Mouse (Mus musculus) limb, embryonic 14.5 days (tissue): ENCODE data around the gene AI481877. TPM values are rescaled to one million over a fixed set of nuclear protein-coding genes. Genes with fewer than 3 reads are reported as not detected.
A peak's percentile ranks its signal among the peaks of the same experiment; 100 is the strongest.

Experiments used
- ATAC-seq: fragments of 200-750 bp; cut with Nextera tagmentation; 2 replicates; pipeline ENCODE4 v1.8.0; 2017; ENCODE audit warnings: low read depth, moderate number of reproducible peaks, moderate TSS enrichment; ENCODE audit not compliant: low FRiP score
- DNase-seq: peaks from one replicate; pipeline ENCODE4 v3.0.0-alpha.2; 2015; ENCODE audit warnings: low spot score
- H3K27ac ChIP-seq: fragments of 300-500 bp; sonication (generic); replicated peaks from 2 replicates; pipeline ENCODE4 v1.5.1; 2014; ENCODE audit warnings: low read depth, mild to moderate bottlenecking, low read length, moderate library complexity, mixed read lengths
- H3K27me3 ChIP-seq: fragments of 300-500 bp; sonication (generic); 2 replicates; pipeline ENCODE4 v1.6.1; 2014; ENCODE audit warnings: low read length, mixed read lengths; ENCODE audit not compliant: control insufficient read depth, insufficient read depth
- H3K36me3 ChIP-seq: fragments of 300-500 bp; sonication (generic); 2 replicates; pipeline ENCODE4 v1.6.1; 2014; ENCODE audit warnings: mild to moderate bottlenecking, low read length, moderate library complexity, mixed read lengths; ENCODE audit not compliant: control insufficient read depth, insufficient read depth
- H3K4me1 ChIP-seq: fragments of 300-500 bp; sonication (generic); 2 replicates; pipeline ENCODE4 v1.6.1; 2014; ENCODE audit warnings: antibody characterized with exemption, low read length, mixed read lengths; ENCODE audit not compliant: control insufficient read depth, insufficient read depth
- H3K4me2 ChIP-seq: fragments of 300-500 bp; sonication (generic); replicated peaks from 2 replicates; pipeline ENCODE4 v1.6.1; 2014; ENCODE audit warnings: low read depth, mild to moderate bottlenecking, low read length, moderate library complexity; ENCODE audit not compliant: severe bottlenecking
- H3K4me3 ChIP-seq: fragments of 300-500 bp; sonication (generic); replicated peaks from 2 replicates; pipeline ENCODE4 v1.5.1; 2014; ENCODE audit warnings: low read length
- H3K9ac ChIP-seq: fragments of 300-500 bp; sonication (generic); 2 replicates; pipeline ENCODE4 v1.6.1; 2014; ENCODE audit warnings: mild to moderate bottlenecking, low read depth, low read length, moderate library complexity; ENCODE audit not compliant: severe bottlenecking
- H3K9me3 ChIP-seq: fragments of 300-500 bp; sonication (generic); 2 replicates; pipeline ENCODE4 v1.6.1; 2016; ENCODE audit warnings: low read length; ENCODE audit not compliant: control insufficient read depth
- POLR2A ChIP-seq: fragments of 200-500 bp; IDR thresholded peaks from 2 replicates; pipeline ENCODE4 v1.8.0; 2012; ENCODE audit warnings: inconsistent platforms, mild to moderate bottlenecking, moderate library complexity, borderline replicate concordance; ENCODE audit not compliant: insufficient read depth, insufficient read length; ENCODE audit errors: extremely low read depth
- WGBS: fragments of 180-500 bp; shearing (Covaris S2); extraction: QIAGEN DNeasy Blood & Tissue Kit; methylation state at CpG from one replicate; pipeline ENCODE4 v1.1.7; 2014; 5-methylcytosine and 5-hydroxymethylcytosine counted together
- polyA plus RNA-seq, 2 experiments: library from polyadenylated mRNA; depleted of rRNA in 1 of 2; stranded (reverse) in 1 of 2; unstranded in 1 of 2; fragments of >200 nt; fragmentation: Nextera tagmentation in 1 of 2; extraction: Ambion mirVana in 1 of 2; gene quantifications; 2 replicates each; pipeline versions ENCODE4 v1.2.1 to v1.2.3; 2012 to 2014

Gene AI481877
- polyA plus RNA-seq, 2 experiments: not detected

DNA sequence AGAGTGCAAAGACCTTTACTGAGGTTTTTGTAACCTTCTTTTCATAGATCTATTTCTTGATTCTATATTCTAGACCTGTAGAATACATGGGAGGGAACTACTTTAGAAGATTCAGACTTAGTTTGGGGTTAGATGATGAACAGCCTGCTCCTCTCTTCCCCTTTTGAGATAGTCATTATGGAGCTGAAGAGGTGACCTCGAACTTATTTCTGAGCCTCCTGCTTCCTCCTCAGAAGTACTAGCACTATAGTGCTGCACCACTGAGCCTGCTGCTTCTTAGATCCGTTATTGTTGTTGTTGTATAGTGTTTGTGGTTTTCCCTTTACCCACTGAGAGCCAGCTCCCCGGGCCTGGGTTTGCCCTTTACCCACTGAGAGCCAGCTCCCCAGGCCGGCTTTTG is 129.1 kb downstream of the AI481877 start:
- Histone ChIP-seq H3K4me3 (no peak overlapping the region), H3K4me1 (peaks cover 17% of the 10 kb centered on the region), H3K27me3 (no peaks in the 10 kb centered on the region), H3K36me3 (no peaks in the 10 kb centered on the region; the same call in 1 of the 2 replicates), H3K9ac (no peak overlapping the region), H3K9me3 (no peaks in the 10 kb centered on the region), H3K4me2 (no peak overlapping the region), H3K27ac (no peak overlapping the region)
- ATAC-seq (no peak), DNase-seq (no peak)
- 79% methylated on average over 4 of the region's 4 CpGs for WGBS
- no peak for TF ChIP-seq POLR2A

DNA sequence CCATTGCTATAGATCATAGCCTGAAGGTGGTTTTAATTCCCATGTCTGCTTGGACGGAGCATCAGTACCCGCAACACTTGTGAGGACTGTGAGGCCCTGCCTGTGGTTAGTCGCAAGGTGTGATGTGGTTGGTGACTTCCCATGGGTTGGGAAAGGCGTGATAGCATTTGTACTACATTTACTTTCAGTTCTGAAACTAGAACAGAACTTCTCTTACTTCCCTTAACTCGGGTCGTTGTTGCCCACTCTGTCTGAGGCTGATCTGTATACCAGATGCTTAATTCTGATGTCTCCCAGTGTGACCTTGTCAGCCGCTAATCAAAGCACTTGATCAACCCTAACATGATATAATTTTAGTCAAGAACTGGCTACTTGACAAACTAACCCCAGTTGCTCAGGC is 129.6 kb downstream of the AI481877 start:
- DNase-seq (no peak), ATAC-seq (no peak)
- H3K4me1 ChIP-seq: peaks cover 19% of the 10 kb centered on the region
- no peak overlapping the region for H3K27ac ChIP-seq
- WGBS: 91% methylated on average over 7 of the region's 7 CpGs
- no peak overlapping the region for H3K9ac ChIP-seq
- H3K36me3 ChIP-seq: no peaks in the 10 kb centered on the region; the same call in 1 of the 2 replicates
- no peak overlapping the region for H3K4me2 ChIP-seq
- TF ChIP-seq POLR2A: no peak
- H3K9me3 ChIP-seq: no peaks in the 10 kb centered on the region
- H3K27me3 ChIP-seq: no peaks in the 10 kb centered on the region
- no peak overlapping the region for H3K4me3 ChIP-seq

DNA sequence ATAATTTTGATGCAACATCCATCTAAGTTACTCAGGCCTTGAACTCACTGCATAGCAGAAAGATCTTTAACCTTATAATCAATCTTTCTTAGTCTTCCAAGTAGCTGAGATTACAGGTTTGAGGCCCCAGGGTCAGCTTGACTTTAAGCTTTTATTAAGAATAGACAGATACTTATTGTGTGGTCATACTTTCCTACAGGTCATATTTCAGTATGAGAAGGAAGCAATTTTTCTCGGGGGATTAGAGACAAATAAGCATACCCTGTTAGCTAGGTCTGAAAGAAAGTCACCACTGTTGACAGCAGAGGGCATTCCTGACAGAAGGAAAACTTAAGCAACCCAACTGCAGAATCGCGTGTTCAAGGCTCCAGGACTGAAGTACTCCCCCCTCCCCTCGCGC is 130.8 kb downstream of the AI481877 start:
- ATAC-seq (no peak), DNase-seq (no peak)
- Histone ChIP-seq H3K9ac (no peak overlapping the region), H3K36me3 (no peaks in the 10 kb centered on the region), H3K27me3 (no peaks in the 10 kb centered on the region), H3K9me3 (no peaks in the 10 kb centered on the region), H3K4me3 (no peak overlapping the region), H3K4me1 (peaks cover 19% of the 10 kb centered on the region), H3K27ac (no peak overlapping the region), H3K4me2 (no peak overlapping the region)
- WGBS: 80% methylated on average over 5 of the region's 5 CpGs
- TF ChIP-seq POLR2A: no peak

GRCm38 (mm10) chr4:59007016-59007415 is 131.8 kb downstream of the AI481877 start:
- Histone ChIP-seq H3K27ac (no peak overlapping the region), H3K4me2 (no peak overlapping the region), H3K27me3 (no peaks in the 10 kb centered on the region), H3K9me3 (no peaks in the 10 kb centered on the region), H3K4me1 (peaks cover 19% of the 10 kb centered on the region), H3K36me3 (no peaks in the 10 kb centered on the region), H3K4me3 (no peak overlapping the region), H3K9ac (no peak overlapping the region)
- 85% methylated on average over 6 of the region's 6 CpGs for WGBS
- ATAC-seq: no peak
- DNase-seq: no peak
- no peak for TF ChIP-seq POLR2A

- no peak for TF ChIP-seq POLR2A
- DNase-seq (no peak), ATAC-seq (no peak)
- no peaks in the 10 kb centered on the region for H3K9me3 ChIP-seq
- H3K4me3 ChIP-seq: no peak overlapping the region
- peaks cover 19% of the 10 kb centered on the region for H3K4me1 ChIP-seq
- no peak overlapping the region for H3K4me2 ChIP-seq
- H3K9ac ChIP-seq: no peak overlapping the region
- H3K27me3 ChIP-seq: no peaks in the 10 kb centered on the region
- 41% methylated on average over 8 of the region's 8 CpGs for WGBS
- no peak overlapping the region for H3K27ac ChIP-seq
- no peaks in the 10 kb centered on the region for H3K36me3 ChIP-seq
Measured at GRCm38 (mm10) chr4:59006211-59006610, 132.6 kb downstream of the AI481877 start.

GRCm38 (mm10) chr4:59003806-59004200 is 135.0 kb downstream of the AI481877 start:
- peak overlapping the region; percentile 99 for H3K4me3 ChIP-seq
- no peaks in the 10 kb centered on the region for H3K36me3 ChIP-seq
- peak overlapping the region; percentile 93 for H3K9ac ChIP-seq
- H3K27me3 ChIP-seq: no peaks in the 10 kb centered on the region
- peak overlapping the region; percentile 81 for H3K4me2 ChIP-seq
- peak overlapping the region; percentile 74; the same call in 1 of the 2 replicates for H3K27ac ChIP-seq
- H3K9me3 ChIP-seq: no peaks in the 10 kb centered on the region
- TF ChIP-seq POLR2A: no peak
- 27% methylated on average over 7 of the region's 7 CpGs for WGBS
- peaks cover 19% of the 10 kb centered on the region for H3K4me1 ChIP-seq
- DNase-seq (no peak), ATAC-seq (no peak)
